Mouse (Mus musculus) right cerebral cortex, postnatal 4 days (tissue): Measurements from ENCODE around the gene Zfp768.

Source experiments
- DNase-seq: peaks from one replicate; pipeline ENCODE4 v3.0.0-alpha.2; 2022

The Zfp768 gene

GRCm38 (mm10) chr7:127296098-127296497 is 49.3 kb downstream of the Zfp768 start, which contains the start of gene Itgal:
Gene Itgal, plus strand, starts transcription at chr7:127296260.
- no peak for DNase-seq
